Mouse (Mus musculus) colon, adult 2 months (tissue): ENCODE data around the gene Fam69b. TPM values are rescaled to one million over a fixed set of nuclear protein-coding genes. Genes with fewer than 3 reads are reported as not detected.

ENCODE experiments used
- polyA plus RNA-seq: library from polyadenylated mRNA; depleted of rRNA; stranded (reverse); fragments of >200 nt; gene quantifications from 2 replicates; pipeline ENCODE4 v1.2.3, GENCODE M21; 2012; rRNA removed

The Fam69b gene
- polyA plus RNA-seq: 19.7 and 24.7 TPM in 2 replicates

DNA sequence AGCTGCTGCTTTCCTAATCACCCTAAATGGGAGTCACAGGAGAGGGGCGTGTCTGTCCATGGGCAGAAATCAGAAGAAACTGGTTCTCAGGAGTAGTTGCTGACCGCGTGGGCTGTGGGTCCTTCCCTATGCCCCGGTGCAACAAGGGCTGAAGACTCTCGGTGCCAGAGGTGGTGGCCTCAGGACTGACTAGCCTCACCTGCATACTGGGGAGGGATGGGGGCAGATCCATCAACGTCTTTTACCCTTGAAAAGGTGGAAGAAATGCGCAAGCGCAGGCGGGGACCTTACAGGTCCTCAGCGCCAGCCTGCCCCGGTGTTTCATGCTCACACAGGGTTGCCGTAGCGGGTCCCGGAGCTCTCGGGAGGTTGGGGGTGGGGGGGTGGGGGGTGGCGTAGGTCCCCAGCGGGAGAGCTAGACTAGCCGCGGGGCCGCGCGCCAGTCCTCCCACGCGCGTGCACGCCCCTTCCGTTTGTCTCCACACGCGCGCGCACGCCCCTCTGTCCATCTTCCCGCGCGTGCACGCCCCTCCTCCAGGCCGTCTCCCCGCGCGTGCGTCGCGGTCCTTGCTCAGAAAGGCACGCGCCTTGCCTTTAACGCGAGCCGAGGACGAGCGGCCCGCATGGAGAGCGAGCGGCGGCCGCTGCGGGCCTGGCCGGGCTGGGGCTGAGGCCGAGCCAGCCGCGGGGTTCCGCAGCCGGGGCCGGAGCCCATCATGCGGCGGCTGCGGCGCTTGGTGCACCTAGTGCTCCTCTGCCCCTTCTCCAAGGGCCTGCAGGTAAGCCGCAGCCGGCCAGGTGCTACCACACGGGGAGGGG lies at the start of gene Fam69b:
Fam69b (plus strand) TSS at position 537 of the 819 bp plus-strand sequence.

DNA sequence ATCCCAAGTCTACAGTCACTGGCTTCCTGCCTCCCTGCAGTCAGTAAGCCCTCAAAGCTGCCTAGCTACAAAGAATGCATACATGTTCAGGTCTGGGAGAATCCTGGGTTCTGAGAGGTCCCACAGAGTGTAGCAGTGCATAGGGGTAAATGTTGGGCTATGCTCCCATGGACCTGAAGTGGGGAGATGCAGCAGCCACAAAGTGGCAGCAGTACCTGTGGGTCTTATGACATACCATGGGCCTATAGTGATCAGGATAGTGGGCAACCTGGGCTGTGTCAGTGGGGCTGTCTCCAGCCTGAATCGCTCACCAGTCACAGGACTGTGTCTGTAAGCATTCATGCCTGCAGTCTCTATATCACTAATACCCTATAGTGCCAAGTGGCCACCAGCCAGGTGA lies 48.5 kb upstream of the Fam69b start, which contains the start of gene Egfl7:
Egfl7 (plus strand) TSS at position 301 of the 400 bp plus-strand sequence.

DNA sequence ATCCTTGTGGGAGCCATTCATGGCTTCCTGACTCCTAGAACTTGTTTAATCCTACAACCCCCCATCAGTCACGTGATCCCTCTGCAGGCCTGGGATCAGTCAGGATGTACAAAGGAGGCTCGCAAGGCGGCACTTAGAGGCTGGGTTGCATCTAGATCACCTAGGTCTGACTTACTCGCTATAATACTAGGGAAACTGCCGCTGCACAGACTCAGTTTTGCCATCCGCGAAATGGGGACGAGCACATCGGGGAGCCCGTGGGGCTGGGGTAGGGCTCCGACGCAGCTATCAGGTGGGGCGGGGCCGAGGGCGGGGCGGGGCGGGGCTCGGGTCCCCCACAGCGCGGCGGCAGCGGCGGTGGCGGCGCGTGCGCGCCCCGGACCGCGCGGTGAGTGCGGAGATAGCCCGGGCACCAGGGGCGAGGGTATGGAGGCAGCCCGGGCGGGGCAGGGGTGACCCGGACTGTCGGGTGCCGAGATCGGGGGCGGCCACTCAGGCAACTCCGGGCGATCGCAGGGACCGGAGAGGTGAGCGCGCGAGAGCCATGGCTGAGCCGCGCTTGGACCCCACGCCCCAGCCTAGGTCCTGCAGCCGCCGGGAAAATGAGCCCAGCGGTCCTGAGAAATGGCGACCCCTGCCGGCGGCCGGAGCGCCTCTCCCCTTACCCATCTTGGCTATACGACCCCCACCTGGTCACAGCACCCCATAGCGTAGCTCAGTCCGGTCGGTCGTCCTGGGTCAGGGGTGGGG lies 41.8 kb upstream of the Fam69b start, which contains the start of gene Gm20532:
Gm20532 (plus strand) TSS at position 346 of the 750 bp plus-strand sequence.

DNA sequence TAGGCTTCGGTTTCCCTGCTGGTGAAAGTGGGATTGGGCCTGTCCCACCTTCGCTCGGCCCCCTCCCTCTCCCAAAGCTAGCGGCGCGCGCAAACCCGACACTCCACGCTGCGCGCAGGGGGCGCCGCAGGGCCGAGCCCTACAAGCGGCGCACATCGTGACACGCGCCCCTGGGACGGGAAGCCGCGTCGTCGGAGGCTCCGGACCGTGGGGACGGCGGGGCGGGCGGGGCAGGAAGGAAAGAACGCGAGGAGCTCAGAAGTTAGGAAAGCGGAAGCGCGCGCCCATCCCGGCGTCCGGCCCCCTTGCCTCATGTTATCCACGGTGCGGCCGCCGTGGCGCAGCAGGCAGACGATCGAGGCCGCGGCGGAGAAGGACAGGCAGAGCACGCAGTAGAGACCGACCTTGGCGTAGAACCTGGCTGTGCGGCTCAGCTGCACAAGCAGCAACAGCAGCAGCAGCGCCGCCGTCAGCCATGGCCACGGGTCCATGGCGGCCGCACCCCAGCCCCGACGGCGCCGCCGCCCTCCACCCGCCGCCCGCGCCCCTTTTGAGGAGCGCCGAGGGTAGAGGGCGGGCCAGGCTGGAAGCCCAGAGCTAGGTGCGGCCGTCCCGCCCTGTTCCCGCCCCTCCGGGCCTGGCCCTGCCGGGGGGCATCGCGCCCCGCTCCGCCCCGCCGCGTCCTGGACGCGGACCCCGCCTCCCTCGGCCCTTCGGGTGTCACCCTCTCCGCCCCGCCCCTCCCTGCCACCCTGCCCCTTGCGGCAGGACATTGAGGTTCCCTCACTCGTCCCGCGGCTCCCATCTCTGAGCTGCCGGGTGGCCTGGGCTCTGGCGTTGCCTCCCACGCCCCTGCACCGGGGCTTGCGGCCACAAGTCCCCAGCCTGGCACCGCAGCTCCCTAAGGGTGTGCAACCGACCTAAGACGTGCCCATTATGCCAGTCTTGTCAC lies 24.3 kb upstream of the Fam69b start, which contains the start of gene Agpat2:
Agpat2 (minus strand) TSS at position 698 of the 952 bp plus-strand sequence.

DNA sequence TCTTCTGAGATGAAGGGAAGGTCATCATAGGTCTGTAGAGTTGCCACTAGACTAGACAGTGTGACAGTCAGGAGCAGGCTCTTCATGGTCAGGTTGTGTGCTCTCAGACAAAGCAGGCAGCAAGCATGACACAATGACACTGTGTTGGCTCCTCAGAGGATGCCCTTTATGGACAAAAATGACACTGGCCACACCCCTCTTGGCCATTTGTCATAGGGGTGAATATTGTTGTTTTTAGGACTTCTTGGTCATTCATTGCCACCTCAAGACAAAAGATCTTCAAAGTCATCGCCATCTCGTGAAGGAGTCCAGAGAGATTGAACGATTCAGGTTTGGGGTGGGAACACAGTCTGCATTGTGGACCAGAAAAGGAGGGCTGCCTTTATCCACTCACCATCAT lies 42.9 kb downstream of the Fam69b start, which contains the start of gene Lcn4:
Lcn4 (minus strand) TSS at position 101 of the 400 bp plus-strand sequence.

Other genes with a start within 250 kb of the Fam69b start
- 27.1 and 27.9 TPM in 2 replicates for gene Snapc4, start 247.8 kb upstream of the Fam69b start, polyA plus RNA-seq
- 68.7 and 77.9 TPM in 2 replicates for gene Entr1, start 239.1 kb upstream of the Fam69b start, polyA plus RNA-seq
- 25.1 and 27.1 TPM in 2 replicates for gene Pmpca, start 239.1 kb upstream of the Fam69b start, polyA plus RNA-seq
- gene Inpp5e, start 219.3 kb upstream of the Fam69b start, polyA plus RNA-seq: 22.3 and 24.9 TPM in 2 replicates
- gene Sec16a, start 183.2 kb upstream of the Fam69b start, polyA plus RNA-seq: 95.3 and 112 TPM in 2 replicates
- gene Notch1, start 111.8 kb upstream of the Fam69b start, polyA plus RNA-seq: 31.2 and 38.9 TPM in 2 replicates
- gene Egfl7, start 48.4 kb upstream of the Fam69b start, polyA plus RNA-seq: 112 TPM in 2 replicates
- gene Gm20532, start 41.8 kb upstream of the Fam69b start, polyA plus RNA-seq: not detected in 2 replicates
- 178 and 189 TPM in 2 replicates for gene Agpat2, start 24.0 kb upstream of the Fam69b start, polyA plus RNA-seq
- gene Lcn4, start 42.8 kb downstream of the Fam69b start, polyA plus RNA-seq: not detected in 2 replicates
- 8.0 and 11.1 TPM in 2 replicates for gene Abo, start 236.5 kb downstream of the Fam69b start, polyA plus RNA-seq